Mouse (Mus musculus) T-helper 2 cell (primary cell): ENCODE results near the gene Fam3b.

Experiments
- in situ Hi-C: fragments of 300-600 bp; cut with MboI, MseI; formaldehyde crosslinking; loops from one replicate; pipeline ENCODE4 v1.15.1; 2025; ENCODE audit warnings: high pct_unique_total_duplicates

The Fam3b gene

GRCm38 (mm10) chr16:97514099-97514940 lies at the start of gene Fam3b:
Gene Fam3b (minus strand): TSS chr16:97514816.
- in situ Hi-C loops: no loop called here

GRCm38 (mm10) chr16:97544340-97544739 lies 29.7 kb upstream of the Fam3b start:
- in situ Hi-C loops: no loop called here

- in situ Hi-C loops: no loop called here
These were observed 22.2 kb upstream of the Fam3b start for GRCm38 (mm10) chr16:97536859-97537258.

- in situ Hi-C loops: no loop called here
These were observed 21.3 kb upstream of the Fam3b start for GRCm38 (mm10) chr16:97535808-97536413.

- in situ Hi-C loops: no loop called here
These were observed 20.4 kb upstream of the Fam3b start for GRCm38 (mm10) chr16:97534876-97535461.

- in situ Hi-C loops: no loop called here
These were observed 19.8 kb upstream of the Fam3b start for GRCm38 (mm10) chr16:97534448-97534847.

- in situ Hi-C loops: no loop called here
These were observed 19.1 kb upstream of the Fam3b start for GRCm38 (mm10) chr16:97533751-97534150.

GRCm38 (mm10) chr16:97533126-97533525 lies 18.5 kb upstream of the Fam3b start:
- in situ Hi-C loops: no loop called here

- in situ Hi-C loops: loop anchor here (10.0 kb wide), 1 partner anchor 66 kb away; no protein-coding TSS in a partner anchor
These were observed 14.6 kb upstream of the Fam3b start for GRCm38 (mm10) chr16:97529241-97529640.

- in situ Hi-C loops: loop anchor here (10.0 kb wide), 1 partner anchor 72 kb away; no protein-coding TSS in a partner anchor
These were observed 8.4 kb upstream of the Fam3b start for GRCm38 (mm10) chr16:97523024-97523423.

- in situ Hi-C loops: loop anchor here (10.0 kb wide), 1 partner anchor 73 kb away; no protein-coding TSS in a partner anchor
These were observed 7.4 kb upstream of the Fam3b start for GRCm38 (mm10) chr16:97521983-97522382.

- in situ Hi-C loops: no loop called here
These were observed 1.7 kb upstream of the Fam3b start for GRCm38 (mm10) chr16:97516341-97516740.

GRCm38 (mm10) chr16:97512347-97512751 lies 2.3 kb downstream of the Fam3b start:
- in situ Hi-C loops: no loop called here

GRCm38 (mm10) chr16:97511495-97511894 lies 3.1 kb downstream of the Fam3b start:
- in situ Hi-C loops: no loop called here

- in situ Hi-C loops: no loop called here
These were observed 3.8 kb downstream of the Fam3b start for GRCm38 (mm10) chr16:97510849-97511248.

GRCm38 (mm10) chr16:97507783-97508182 lies 6.8 kb downstream of the Fam3b start:
- in situ Hi-C loops: no loop called here

GRCm38 (mm10) chr16:97504793-97505192 lies 9.8 kb downstream of the Fam3b start:
- in situ Hi-C loops: no loop called here

GRCm38 (mm10) chr16:97503849-97504248 lies 10.8 kb downstream of the Fam3b start:
- in situ Hi-C loops: no loop called here

GRCm38 (mm10) chr16:97500901-97501300 lies 13.7 kb downstream of the Fam3b start:
- in situ Hi-C loops: no loop called here

GRCm38 (mm10) chr16:97499450-97499849 lies 15.2 kb downstream of the Fam3b start:
- in situ Hi-C loops: no loop called here

- in situ Hi-C loops: no loop called here
These were observed 16.5 kb downstream of the Fam3b start for GRCm38 (mm10) chr16:97498139-97498538.

GRCm38 (mm10) chr16:97497682-97498081 lies 16.9 kb downstream of the Fam3b start:
- in situ Hi-C loops: no loop called here
